Mouse (Mus musculus) cortical plate, adult 2 months (tissue): ENCODE measurements around the gene Olfr452.

ENCODE experiments used
- CTCF ChIP-seq: fragments of 200-500 bp; IDR thresholded peaks from 2 replicates; pipeline ENCODE4 v1.5.1; 2011; ENCODE audit warnings: mild to moderate bottlenecking, control low read depth, low read length; ENCODE audit not compliant: insufficient read depth; ENCODE audit errors: extremely low read depth
- POLR2A ChIP-seq: fragments of 200-500 bp; IDR thresholded peaks from 2 replicates; pipeline ENCODE4 v1.6.1; 2011; ENCODE audit warnings: mild to moderate bottlenecking, low read length, control low read depth; ENCODE audit not compliant: insufficient read depth; ENCODE audit errors: extremely low read depth

DNA sequence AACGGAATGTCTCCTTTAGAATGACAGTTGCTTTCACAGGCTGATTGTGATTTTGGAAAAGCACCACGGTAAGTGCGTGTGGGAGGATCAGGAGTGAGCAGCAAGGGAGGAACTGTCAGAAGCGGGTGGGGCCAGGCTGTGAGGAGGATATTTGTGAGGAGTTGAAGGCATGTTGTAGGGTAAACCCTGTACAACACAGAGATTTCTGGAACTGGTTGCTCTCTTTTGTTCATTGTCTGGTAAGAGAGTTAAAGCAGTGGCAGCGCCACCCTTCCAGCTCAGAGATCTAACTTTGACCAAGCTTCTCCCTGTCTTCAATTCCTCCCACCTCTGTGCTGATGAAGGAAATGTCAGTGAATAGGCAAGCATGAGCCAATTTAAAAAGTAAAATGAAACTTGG, 42.6 kb upstream of the Olfr452 start:
- TF ChIP-seq CTCF: no peak
- no peak for TF ChIP-seq POLR2A
